Mouse (Mus musculus) forebrain, embryonic 14.5 days (tissue): ENCODE results near the gene Sf3a1. TPM values are rescaled to one million over a fixed set of nuclear protein-coding genes. Genes with fewer than 3 reads are reported as not detected.
"Not testable (repeated sequence)": the region's sequence is repeated elsewhere in the genome, so short reads cannot be mapped to it uniquely, and the experiment has no call there.

Experiments used
- ATAC-seq: fragments of 200-750 bp; cut with Nextera tagmentation; 2 replicates; pipeline ENCODE4 v1.8.0; 2017; ENCODE audit warnings: mild to moderate bottlenecking, moderate library complexity
- DNase-seq: peaks from one replicate; pipeline ENCODE4 v3.0.0-alpha.2; 2015; ENCODE audit warnings: low spot score
- H3K27ac ChIP-seq: fragments of 300-500 bp; sonication (generic); 2 replicates; pipeline ENCODE4 v1.5.1; 2014; ENCODE audit warnings: low read depth, mild to moderate bottlenecking, control low read depth, low read length, moderate library complexity
- H3K27me3 ChIP-seq: fragments of 300-500 bp; sonication (generic); replicated peaks from 2 replicates; pipeline ENCODE4 v1.6.1; 2014; ENCODE audit warnings: low read length, control low read depth, mixed read lengths; ENCODE audit not compliant: control insufficient read depth, insufficient read depth
- H3K36me3 ChIP-seq: fragments of 300-500 bp; sonication (generic); 2 replicates; pipeline ENCODE4 v1.6.1; 2014; ENCODE audit warnings: low read length, control low read depth; ENCODE audit not compliant: control insufficient read depth, insufficient read depth
- H3K4me1 ChIP-seq: fragments of 300-500 bp; sonication (generic); 2 replicates; pipeline ENCODE4 v1.6.1; 2014; ENCODE audit warnings: antibody characterized with exemption, low read length, control low read depth; ENCODE audit not compliant: control insufficient read depth, insufficient read depth
- H3K4me2 ChIP-seq: fragments of 300-500 bp; sonication (generic); 2 replicates; pipeline ENCODE4 v1.6.1; 2014; ENCODE audit warnings: mild to moderate bottlenecking, control low read depth, low read length
- H3K4me3 ChIP-seq: fragments of 300-500 bp; sonication (generic); 2 replicates; pipeline ENCODE4 v1.5.1; 2014; ENCODE audit warnings: low read depth, low read length, control low read depth
- H3K9ac ChIP-seq: fragments of 300-500 bp; sonication (generic); 2 replicates; pipeline ENCODE4 v1.6.1; 2014; ENCODE audit warnings: mild to moderate bottlenecking, low read length, control low read depth, moderate library complexity
- H3K9me3 ChIP-seq: fragments of 300-500 bp; sonication (generic); replicated peaks from 2 replicates; pipeline ENCODE4 v1.6.1; 2016; ENCODE audit warnings: low read length, control low read depth, mixed read lengths; ENCODE audit not compliant: control insufficient read depth
- WGBS: fragments of 180-500 bp; shearing (Covaris S2); extraction: QIAGEN DNeasy Blood & Tissue Kit; methylation state at CpG from one replicate; pipeline ENCODE4 v1.1.7; 2014; 5-methylcytosine and 5-hydroxymethylcytosine counted together
- polyA plus RNA-seq: library from polyadenylated mRNA; unstranded; fragments of >200 nt; fragmentation: Nextera tagmentation; extraction: Ambion mirVana; gene quantifications from 2 replicates; pipeline ENCODE4 v1.2.1, GENCODE M21; 2014

The Sf3a1 gene
- polyA plus RNA-seq, result 51.5 and 59.3 TPM in 2 replicates

GRCm38 (mm10) chr11:4159808-4160708 is at the start of gene Sf3a1, which contains the start of gene Ccdc157:
Sf3a1 (plus strand) TSS chr11:4160350.
Ccdc157 (minus strand) TSS chr11:4160293.
- peak; percentile 98 for ATAC-seq
- Histone ChIP-seq H3K27me3 (no peaks in the 10 kb centered on the region), H3K9me3 (no peaks in the 10 kb centered on the region), H3K9ac (peak within 1 kb of the TSS; percentile 87), H3K27ac (peak within 1 kb of the TSS; percentile 89), H3K4me1 (peaks cover 13% of the 10 kb centered on the region), H3K36me3 (peaks cover 36% of the 10 kb centered on the region), H3K4me2 (peak within 1 kb of the TSS; percentile 68), H3K4me3 (peak within 1 kb of the TSS; percentile 90)
- DNase-seq, result peak; percentile 96
- 1% methylated on average over 54 of the region's 54 CpGs for WGBS

- no peak overlapping the region for H3K4me3 ChIP-seq
- H3K27me3 ChIP-seq, result no peaks in the 10 kb centered on the region
- H3K4me2 ChIP-seq, result no peak overlapping the region
- no peaks in the 10 kb centered on the region for H3K36me3 ChIP-seq
- H3K9me3 ChIP-seq, result no peaks in the 10 kb centered on the region
- no peak for ATAC-seq
- no peak overlapping the region for H3K9ac ChIP-seq
- H3K27ac ChIP-seq, result no peak overlapping the region
- WGBS, result 95% methylated on average over 4 of the region's 4 CpGs
- 0 out of 2 replicates have a peak, but pooled peaks cover 3% of the 10 kb centered on the region for H3K4me1 ChIP-seq
- no peak for DNase-seq
These were observed 48.1 kb upstream of the Sf3a1 start for GRCm38 (mm10) chr11:4112033-4112432.

- ATAC-seq (no peak), DNase-seq (no peak)
- Histone ChIP-seq H3K36me3 (no peaks in the 10 kb centered on the region), H3K4me3 (no peak overlapping the region), H3K27ac (no peak overlapping the region), H3K4me1 (0 out of 2 replicates have a peak, but pooled peaks cover 5% of the 10 kb centered on the region), H3K27me3 (no peaks in the 10 kb centered on the region), H3K4me2 (no peak overlapping the region), H3K9me3 (no peaks in the 10 kb centered on the region), H3K9ac (no peak overlapping the region)
- WGBS, result 86% methylated on average over 6 of the region's 6 CpGs
These were observed 47.3 kb upstream of the Sf3a1 start for GRCm38 (mm10) chr11:4112861-4113260.

- Histone ChIP-seq H3K27me3 (no peaks in the 10 kb centered on the region), H3K4me3 (no peak overlapping the region), H3K4me1 (0 out of 2 replicates have a peak, but pooled peaks cover 7% of the 10 kb centered on the region), H3K9me3 (no peaks in the 10 kb centered on the region), H3K36me3 (no peaks in the 10 kb centered on the region), H3K4me2 (no peak overlapping the region), H3K9ac (no peak overlapping the region), H3K27ac (no peak overlapping the region)
- 88% methylated on average over 4 of the region's 4 CpGs for WGBS
- DNase-seq (no peak), ATAC-seq (no peak)
These were observed 46.7 kb upstream of the Sf3a1 start for GRCm38 (mm10) chr11:4113496-4113895.

- 85% methylated on average over 6 of the region's 6 CpGs for WGBS
- no peak overlapping the region for H3K9ac ChIP-seq
- no peak for ATAC-seq
These were observed 46.2 kb upstream of the Sf3a1 start for GRCm38 (mm10) chr11:4113970-4114369.

GRCm38 (mm10) chr11:4114541-4114940 is 45.6 kb upstream of the Sf3a1 start:
- WGBS, result 57% methylated on average over 6 of the region's 6 CpGs

More at GRCm38 (mm10) chr11:4113970-4114369, 46.2 kb upstream of the Sf3a1 start:
- Histone ChIP-seq H3K27ac (no peak overlapping the region), H3K4me1 (0 out of 2 replicates have a peak, but pooled peaks cover 7% of the 10 kb centered on the region), H3K27me3 (no peaks in the 10 kb centered on the region), H3K4me2 (no peak overlapping the region), H3K9me3 (no peaks in the 10 kb centered on the region), H3K4me3 (no peak overlapping the region), H3K36me3 (no peaks in the 10 kb centered on the region)
- DNase-seq, result no peak

GRCm38 (mm10) chr11:4115407-4115806 is 44.7 kb upstream of the Sf3a1 start:
- no peak overlapping the region for H3K27ac ChIP-seq
- no peak for ATAC-seq
- 0 out of 2 replicates have a peak, but pooled peaks cover 7% of the 10 kb centered on the region for H3K4me1 ChIP-seq
- WGBS, result 84% methylated on average over 4 of the region's 4 CpGs
- H3K4me3 ChIP-seq, result no peak overlapping the region
- H3K36me3 ChIP-seq, result no peaks in the 10 kb centered on the region
- no peaks in the 10 kb centered on the region for H3K9me3 ChIP-seq
- H3K27me3 ChIP-seq, result no peaks in the 10 kb centered on the region; the same call in 1 of the 2 replicates
- no peak overlapping the region for H3K4me2 ChIP-seq
- DNase-seq, result no peak
- H3K9ac ChIP-seq, result no peak overlapping the region; the same call in 1 of the 2 replicates

More at GRCm38 (mm10) chr11:4114541-4114940, 45.6 kb upstream of the Sf3a1 start:
- H3K9ac ChIP-seq, H3K27ac ChIP-seq, H3K4me2 ChIP-seq, DNase-seq, ATAC-seq, H3K4me1 ChIP-seq, H3K27me3 ChIP-seq, H3K4me3 ChIP-seq, H3K9me3 ChIP-seq, H3K36me3 ChIP-seq: not testable (repeated sequence)

- Histone ChIP-seq H3K4me2 (no peak overlapping the region), H3K4me1 (0 out of 2 replicates have a peak, but pooled peaks cover 7% of the 10 kb centered on the region), H3K9me3 (no peaks in the 10 kb centered on the region), H3K9ac (peak overlapping the region; percentile 17; the same call in 1 of the 2 replicates), H3K27ac (no peak overlapping the region), H3K4me3 (no peak overlapping the region), H3K27me3 (no peaks in the 10 kb centered on the region; the same call in 1 of the 2 replicates), H3K36me3 (no peaks in the 10 kb centered on the region)
- 59% methylated on average over 11 of the region's 11 CpGs for WGBS
- DNase-seq (peak; percentile 34), ATAC-seq (peak; percentile 16; the same call in 1 of the 2 replicates)
These were observed 43.5 kb upstream of the Sf3a1 start for GRCm38 (mm10) chr11:4116458-4117141.
